Mouse (Mus musculus): Measurements from ENCODE around the gene Fibcd1.

GRCm38 (mm10) chr2:31836091-31836490, 9.7 kb downstream of the Fibcd1 start:
- TF ChIP-seq CTCF (IDR thresholded peaks at IDR 0.05; ENCODE audit: insufficient read depth, low read length) (no peak), POLR2A (IDR thresholded peaks at IDR 0.05; ENCODE audit: borderline replicate concordance, extremely low read depth, low read depth, low read length) (no peak)

Measured in lung, adult 2 months (tissue).